Mouse (Mus musculus): ENCODE measurements at regions not wholly inside any gene's neighbourhood (a gene's known extent, or its start where the extent isn't known, plus 50 kb on each side); places are given as distances from the start of the nearest gene placed in this dataset.

DNA sequence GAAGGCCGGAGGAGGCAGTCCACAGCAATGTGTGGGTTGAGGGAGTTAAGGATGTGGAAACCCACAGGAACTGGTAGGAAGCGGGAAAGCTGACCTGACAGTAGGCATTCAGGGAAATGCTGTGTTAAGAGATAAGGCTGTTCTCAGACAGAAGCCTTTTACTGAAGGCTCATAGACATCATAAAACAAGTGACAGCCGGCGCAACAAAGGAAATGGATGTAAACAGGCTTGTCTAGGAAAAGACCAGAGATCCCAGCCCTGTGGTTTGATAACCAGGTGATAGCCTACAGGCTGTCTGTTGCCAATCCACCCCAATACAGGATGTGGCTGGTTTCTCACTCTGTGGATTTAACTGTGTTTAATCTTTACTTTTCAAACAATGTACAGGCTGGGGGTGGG is 66.7 kb upstream of the Vldlr start:
- Histone ChIP-seq H3K9ac (ENCODE audit: control insufficient read depth, low read depth, low read length, poor library complexity, severe bottlenecking) (no peak overlapping the region), H3K27me3 (ENCODE audit: control insufficient read depth in 1 of 2, insufficient read depth in 2 of 2, low read length in 2 of 2) (no peaks in the 10 kb centered on the region), H3K4me3 (ENCODE audit: control insufficient read depth in 1 of 2, insufficient read depth in 1 of 2, low read depth in 2 of 2, low read length in 2 of 2) (no peak overlapping the region), H3K36me3 (ENCODE audit: control insufficient read depth in 1 of 2, insufficient read depth in 2 of 2, low read length in 2 of 2) (no peaks in the 10 kb centered on the region), H3K4me1 (ENCODE audit: control insufficient read depth in 1 of 2, insufficient read depth in 2 of 2, low read length in 2 of 2) (no peaks in the 10 kb centered on the region), H3K79me2 (ENCODE audit: control insufficient read depth, insufficient read depth, low read length, poor library complexity) (no peaks in the 10 kb centered on the region), H3K27ac (ENCODE audit: control insufficient read depth, low read depth, low read length) (no peak overlapping the region), H3K9me3 (replicated peaks; ENCODE audit: insufficient read depth, low read length) (no peaks in the 10 kb centered on the region)
- no peak for TF ChIP-seq SMC3 (IDR thresholded peaks at IDR 0.05; ENCODE audit: low read depth, low read length)
- no peak for TF ChIP-seq GATA1 (IDR thresholded peaks at IDR 0.05; ENCODE audit: low read depth, low read length)
- no peak for TF ChIP-seq MXI1 (IDR thresholded peaks at IDR 0.05; ENCODE audit: low read depth, low read length)
- no peak for TF ChIP-seq MAZ (IDR thresholded peaks at IDR 0.05; ENCODE audit: low read depth, low read length)
- TF ChIP-seq ELF1 (IDR thresholded peaks at IDR 0.05; ENCODE audit: low read depth, low read length), result no peak
- no peak for TF ChIP-seq CTCF (IDR thresholded peaks at IDR 0.05 in 2 of 3, conservative IDR thresholded peaks at IDR 0.05 in 1 of 3; ENCODE audit: control insufficient read depth in 1 of 3, insufficient read depth in 1 of 3, low read depth in 2 of 3, low read length in 3 of 3, poor library complexity in 1 of 3, severe bottlenecking in 1 of 3)
- no peak for TF ChIP-seq RAD21 (IDR thresholded peaks at IDR 0.05; ENCODE audit: low read depth, low read length)
- no peak for TF ChIP-seq UBTF (IDR thresholded peaks at IDR 0.05; ENCODE audit: borderline replicate concordance, insufficient read depth, low read depth, low read length)
- no peak for TF ChIP-seq ETS1 (IDR thresholded peaks at IDR 0.05; ENCODE audit: low read depth, low read length)
- TF ChIP-seq MEF2A (IDR thresholded peaks at IDR 0.05; ENCODE audit: extremely low read depth, insufficient replicate concordance, low read depth, low read length, poor library complexity, severe bottlenecking), result no peak
- TF ChIP-seq TBP (IDR thresholded peaks at IDR 0.05; ENCODE audit: low read depth, low read length), result no peak
- TF ChIP-seq MAFK (IDR thresholded peaks at IDR 0.05; ENCODE audit: borderline replicate concordance, low read depth, low read length), result no peak
- TF ChIP-seq TAL1 (IDR thresholded peaks at IDR 0.05; ENCODE audit: low read length), result no peak
- TF ChIP-seq EP300 (IDR thresholded peaks at IDR 0.05; ENCODE audit: low read depth in 1 of 2, low read length in 2 of 2), result no peak
- TF ChIP-seq RCOR1 (IDR thresholded peaks at IDR 0.05; ENCODE audit: low read depth, low read length), result no peak
- no peak for DNase-seq (ENCODE audit: low read depth, low spot score)

DNA sequence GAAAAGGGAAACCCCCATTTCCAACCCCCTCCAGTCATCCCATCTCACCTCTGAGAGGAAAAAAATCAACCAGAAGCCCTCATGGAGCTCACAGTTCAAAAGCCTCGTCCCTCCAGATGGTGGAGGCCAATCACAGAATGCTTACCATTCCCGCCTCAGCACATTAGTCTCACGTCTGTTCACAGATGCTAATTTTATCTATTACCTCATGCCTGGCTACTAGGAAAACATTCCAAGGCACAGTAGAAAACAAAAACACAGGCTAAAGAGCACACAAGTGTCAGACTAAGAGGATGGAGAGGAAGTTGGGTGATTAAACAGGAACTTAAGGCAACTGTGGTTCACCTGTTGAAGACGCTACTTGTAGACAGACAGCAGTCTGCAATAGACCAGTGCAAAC is 54.4 kb upstream of the Vldlr start:
- no peak overlapping the region for H3K4me3 ChIP-seq (ENCODE audit: control insufficient read depth in 1 of 2, insufficient read depth in 1 of 2, low read depth in 2 of 2, low read length in 2 of 2)
- no peak overlapping the region for H3K27ac ChIP-seq (ENCODE audit: control insufficient read depth, low read depth, low read length)
- no peaks in the 10 kb centered on the region for H3K27me3 ChIP-seq (ENCODE audit: control insufficient read depth in 1 of 2, insufficient read depth in 2 of 2, low read length in 2 of 2)
- DNase-seq (ENCODE audit: low read depth, low spot score), result no peak
- H3K9me3 ChIP-seq (replicated peaks; ENCODE audit: insufficient read depth, low read length), result no peaks in the 10 kb centered on the region
- H3K36me3 ChIP-seq (ENCODE audit: control insufficient read depth in 1 of 2, insufficient read depth in 2 of 2, low read length in 2 of 2), result no peaks in the 10 kb centered on the region
- no peak overlapping the region for H3K9ac ChIP-seq (ENCODE audit: control insufficient read depth, low read depth, low read length, poor library complexity, severe bottlenecking)
- H3K79me2 ChIP-seq (ENCODE audit: control insufficient read depth, insufficient read depth, low read length, poor library complexity), result no peaks in the 10 kb centered on the region
- TF ChIP-seq HCFC1 (IDR thresholded peaks at IDR 0.05; ENCODE audit: low read depth, low read length) (no peak), MEF2A (IDR thresholded peaks at IDR 0.05; ENCODE audit: extremely low read depth, insufficient replicate concordance, low read depth, low read length, poor library complexity, severe bottlenecking) (no peak)
- H3K4me1 ChIP-seq (ENCODE audit: control insufficient read depth in 1 of 2, insufficient read depth in 2 of 2, low read length in 2 of 2), result no peaks in the 10 kb centered on the region
